Mouse (Mus musculus) gonadal fat pad, adult 2 months (tissue): Measurements from ENCODE around the gene Pm20d2. TPM values are rescaled to one million over a fixed set of nuclear protein-coding genes. Genes with fewer than 3 reads are reported as not detected.

Source experiments
- DNase-seq: peaks from one replicate; pipeline ENCODE4 v3.0.0-alpha.2; 2012; ENCODE audit warnings: low read depth
- polyA plus RNA-seq: library from polyadenylated mRNA; depleted of rRNA; stranded (reverse); fragments of >200 nt; gene quantifications from 2 replicates; pipeline ENCODE4 v1.2.3, GENCODE M21; 2012; rRNA removed

Gene Pm20d2
- 9.8 and 16.6 TPM in 2 replicates for polyA plus RNA-seq

DNA sequence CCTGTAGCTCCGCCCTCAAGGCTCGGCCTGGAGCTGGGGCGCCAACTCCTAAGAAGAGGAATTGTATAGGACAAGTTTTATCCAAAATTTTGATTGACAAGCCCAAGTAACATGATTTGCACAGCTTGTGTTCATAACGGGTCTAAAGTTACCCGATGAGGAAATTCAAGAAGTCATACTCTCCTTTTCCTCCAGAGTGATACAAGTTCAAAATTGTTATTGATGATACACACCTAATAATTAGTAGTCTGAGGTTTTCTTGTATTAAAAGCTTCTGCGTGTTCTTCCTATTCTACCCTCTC lies at the start of gene Pm20d2:
Gene Pm20d2, minus strand, starts transcription at position 3 of the 302 bp plus-strand sequence.
- DNase-seq = no peak

- no peak for DNase-seq
These were observed 41.3 kb upstream of the Pm20d2 start for GRCm38 (mm10) chr4:33230881-33231280.

- DNase-seq = no peak
These were observed 40.1 kb upstream of the Pm20d2 start for GRCm38 (mm10) chr4:33229639-33230038.

DNA sequence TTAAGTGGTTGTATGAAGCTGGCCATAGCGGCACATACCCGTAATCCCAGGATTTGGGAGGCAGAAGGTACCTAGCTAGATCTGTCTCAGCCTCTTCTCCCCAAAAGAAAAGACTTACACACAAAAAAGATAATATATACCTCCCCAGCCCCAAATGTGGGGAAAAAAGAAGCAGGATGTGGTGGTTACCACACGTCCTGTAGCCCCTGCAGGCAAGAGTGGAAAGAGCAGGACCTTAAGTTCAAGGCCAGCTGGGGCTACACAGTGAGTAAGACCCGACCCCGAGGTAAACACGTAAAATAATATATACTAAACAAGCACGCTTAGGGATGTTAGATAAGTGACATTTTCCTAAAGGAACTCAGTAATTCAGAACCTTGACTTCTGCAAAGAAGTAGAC lies 37.6 kb upstream of the Pm20d2 start:
- DNase-seq = no peak

GRCm38 (mm10) chr4:33224003-33224675 lies 34.6 kb upstream of the Pm20d2 start:
- no peak for DNase-seq

GRCm38 (mm10) chr4:33221847-33222246 lies 32.3 kb upstream of the Pm20d2 start:
- DNase-seq = no peak

- DNase-seq = no peak
These were observed 19.6 kb upstream of the Pm20d2 start, which contains the start of gene Srsf12 for GRCm38 (mm10) chr4:33208881-33209841. TSS of gene Srsf12 (plus strand) at chr4:33208991.

GRCm38 (mm10) chr4:33207551-33207950 lies 18.0 kb upstream of the Pm20d2 start:
- DNase-seq = no peak

DNA sequence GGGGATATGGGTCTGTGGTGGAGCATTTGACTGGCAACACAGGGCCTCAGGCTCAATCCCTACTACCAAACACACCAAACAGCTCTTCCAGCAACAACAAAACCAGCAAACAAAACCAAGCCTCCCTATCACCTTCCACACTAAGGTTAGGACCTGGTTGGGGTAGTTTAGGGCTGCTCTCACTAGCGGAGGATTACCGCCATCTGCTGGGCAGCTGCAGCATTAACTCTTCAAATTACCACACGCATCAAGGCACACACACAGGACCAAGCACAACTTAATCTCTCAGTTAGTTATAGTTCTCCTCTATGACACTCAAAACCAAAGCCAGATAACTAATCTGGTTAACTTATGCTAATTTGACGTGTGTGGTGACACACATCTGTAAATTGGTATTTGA lies 15.1 kb upstream of the Pm20d2 start:
- no peak for DNase-seq

DNA sequence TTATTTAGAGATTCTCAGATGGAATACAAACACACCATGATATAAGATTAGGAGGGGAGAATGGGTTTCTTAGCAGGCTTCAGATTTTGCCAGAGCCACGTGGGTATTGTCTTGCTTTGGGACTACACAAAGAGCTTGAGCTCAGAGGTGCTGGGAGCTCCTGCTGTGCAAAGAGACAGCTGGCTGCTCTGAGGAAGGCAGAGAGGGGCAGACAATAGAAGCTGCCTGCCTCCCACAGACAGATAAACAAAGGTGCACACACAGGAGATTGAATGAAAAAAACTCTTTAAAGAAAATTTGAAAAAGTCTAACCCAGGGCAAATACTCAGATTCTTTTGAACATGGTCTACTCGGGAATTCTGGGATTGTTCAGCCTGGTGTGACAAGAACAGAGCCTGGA lies 8.6 kb upstream of the Pm20d2 start:
- no peak for DNase-seq

- no peak for DNase-seq
These were observed 479 bp downstream of the Pm20d2 start for GRCm38 (mm10) chr4:33188781-33189734.

DNA sequence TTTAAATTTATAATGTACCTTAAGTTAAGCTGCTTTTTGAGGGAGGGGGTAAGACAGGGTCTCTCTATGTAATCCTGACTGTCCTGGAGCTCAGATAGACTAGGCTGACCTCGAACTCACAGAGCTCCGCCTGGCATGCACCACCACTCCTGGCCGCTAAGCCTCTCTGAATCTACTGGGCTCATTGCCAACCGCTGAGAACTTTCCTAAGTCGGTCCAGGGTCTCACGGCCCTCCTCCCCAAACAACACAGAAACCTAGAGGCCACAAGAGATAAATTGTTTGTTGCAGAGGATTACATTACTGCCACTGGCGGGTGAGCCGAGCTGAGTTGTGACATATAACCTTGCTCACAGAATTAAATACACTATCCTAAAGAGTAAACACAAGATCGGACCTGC lies 1.4 kb downstream of the Pm20d2 start:
- DNase-seq = no peak

DNA sequence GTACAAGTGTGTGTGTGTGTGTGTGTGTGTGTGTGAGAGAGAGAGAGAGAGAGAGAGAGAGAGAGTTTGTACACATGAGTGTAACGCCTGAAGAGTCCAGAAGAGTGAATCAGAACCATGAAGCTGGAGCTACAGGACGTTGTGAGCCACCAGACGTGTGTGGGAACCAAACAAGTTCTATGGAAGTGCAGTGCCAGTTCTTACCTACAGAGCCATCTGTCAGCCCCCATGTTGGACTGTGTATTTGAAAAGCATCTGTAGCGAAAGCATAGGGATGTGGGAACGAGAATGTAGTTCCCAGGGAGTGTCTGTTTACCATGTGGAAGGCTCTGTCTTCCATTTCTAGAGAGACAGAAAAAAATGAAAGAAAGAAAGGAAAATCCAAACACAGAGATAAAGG lies 6.1 kb downstream of the Pm20d2 start:
- no peak for DNase-seq

GRCm38 (mm10) chr4:33152087-33153038 lies 37.2 kb downstream of the Pm20d2 start:
- DNase-seq = no peak

DNA sequence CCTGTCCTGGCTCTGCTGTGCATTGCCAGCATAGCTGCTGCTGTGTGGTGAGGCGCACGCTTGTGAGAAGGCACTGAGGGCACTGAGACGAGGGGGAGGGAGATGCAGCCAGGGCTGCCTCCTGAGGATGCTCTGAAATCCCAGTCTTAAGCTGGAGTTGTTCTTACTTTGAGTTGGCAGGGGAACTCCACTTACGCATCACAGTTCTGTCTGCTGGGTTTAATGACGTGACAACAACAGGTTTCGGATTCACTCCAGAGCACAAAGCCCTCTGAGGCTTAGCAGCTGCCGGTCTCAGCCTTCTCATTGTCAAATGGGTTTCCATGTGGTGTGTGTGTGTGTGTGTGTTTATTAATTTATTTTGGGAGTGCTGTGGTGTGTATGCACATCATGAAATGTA lies 40.4 kb downstream of the Pm20d2 start:
- DNase-seq = no peak

GRCm38 (mm10) chr4:33147825-33148224 lies 41.7 kb downstream of the Pm20d2 start:
- DNase-seq = no peak

DNA sequence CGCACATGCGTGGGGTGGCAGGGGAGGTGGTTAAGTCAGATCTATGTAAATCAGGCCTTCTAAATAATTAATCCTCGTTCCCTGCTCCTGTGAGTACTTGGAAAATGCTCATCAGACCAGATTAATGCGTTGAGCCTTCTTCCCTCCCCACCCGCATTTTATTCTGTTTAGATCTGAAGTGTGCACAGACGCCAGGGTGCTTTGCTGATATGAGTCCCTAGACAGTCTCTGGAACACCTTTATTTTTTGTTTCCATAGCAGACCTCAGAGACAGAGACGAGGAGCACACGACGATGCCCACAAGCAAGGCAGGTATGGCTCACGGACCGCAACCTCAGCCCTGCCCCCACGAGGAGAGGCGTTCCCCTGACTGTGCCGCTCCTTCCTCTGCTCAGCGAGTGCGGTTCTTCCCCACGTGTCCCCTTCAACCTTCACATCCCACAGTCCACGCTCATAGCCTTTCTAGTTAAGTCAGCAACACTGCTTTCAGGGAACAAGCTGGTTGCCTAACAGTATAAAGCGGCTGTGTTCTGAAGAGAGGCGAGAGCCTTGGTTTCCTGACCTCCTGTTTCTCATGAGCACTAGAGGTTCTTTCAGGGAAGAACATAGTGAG lies 42.8 kb downstream of the Pm20d2 start:
- DNase-seq = no peak

DNA sequence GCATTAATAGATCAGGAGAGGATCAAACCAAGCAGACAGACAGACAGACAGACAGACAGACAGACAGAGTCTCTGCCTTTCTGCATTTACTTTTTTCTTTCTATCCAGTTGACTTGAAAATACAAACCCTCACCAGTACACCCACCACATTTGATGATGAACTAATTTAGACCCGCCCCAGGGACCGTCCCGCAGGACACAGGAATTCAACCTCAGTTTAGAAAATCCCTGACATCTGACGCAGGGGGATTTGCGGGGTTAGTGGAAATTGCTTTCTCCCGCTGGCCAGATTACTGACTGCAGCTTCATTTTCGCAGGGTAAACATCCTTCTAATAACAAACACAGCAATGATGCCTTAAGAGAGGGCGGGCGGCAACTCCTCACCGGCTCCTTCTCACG lies 57.3 kb downstream of the Pm20d2 start, which contains the start of gene Gabrr1:
Gene Gabrr1, plus strand, starts transcription at position 301 of the 400 bp plus-strand sequence.
- DNase-seq = no peak

- no peak for DNase-seq
These were observed 64.0 kb downstream of the Pm20d2 start for GRCm38 (mm10) chr4:33125409-33126084.

DNA sequence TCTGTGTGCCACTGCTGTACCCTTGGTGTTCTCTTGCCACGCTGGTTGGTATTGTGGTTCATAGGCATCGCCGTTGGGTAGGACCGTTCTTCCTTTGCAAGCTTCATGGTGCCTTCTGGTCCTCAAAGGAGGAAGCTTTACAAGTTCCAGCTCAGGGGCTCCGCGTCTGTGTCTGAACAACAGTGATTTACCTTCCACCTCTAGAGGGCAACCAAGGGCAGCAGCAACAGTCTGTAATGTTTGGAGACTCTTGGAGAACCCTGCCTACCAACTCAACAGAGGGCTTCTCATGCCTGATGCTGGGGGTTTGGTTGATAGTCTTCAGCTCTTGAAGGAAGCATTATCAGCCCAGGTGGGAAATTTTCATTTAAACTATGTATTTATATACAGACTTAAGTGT lies 65.0 kb downstream of the Pm20d2 start:
- DNase-seq = no peak
